In the genomic region with DNA sequence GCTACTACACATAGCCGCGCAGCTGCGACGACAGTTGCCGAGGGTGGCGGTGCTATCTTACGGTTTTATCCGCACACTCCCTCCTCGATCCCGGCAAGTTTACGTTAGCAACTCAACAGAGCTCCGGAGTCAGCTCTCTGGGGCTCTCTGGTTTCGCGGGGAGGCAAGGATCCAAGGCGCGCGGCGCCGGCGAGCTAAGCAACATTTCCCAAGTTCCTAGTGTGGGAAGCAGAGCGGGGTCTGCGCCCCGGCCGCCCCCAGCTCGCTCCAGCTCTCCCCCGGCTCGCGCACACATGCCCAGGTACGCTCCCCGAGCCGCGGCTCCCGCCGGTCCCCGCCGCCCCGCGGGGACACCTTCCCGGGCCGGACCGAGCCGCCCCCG, we compare ENCODE assay signal across 8 mouse cellular contexts. TPM values are rescaled to one million over a fixed set of nuclear protein-coding genes. Genes with fewer than 3 reads are reported as not detected.
DNase-seq lines count a peak whose midpoint lies in the region; ATAC-seq and TF ChIP-seq lines count a peak whose summit lies in the region.

No protein-coding gene starts in this region.

- H3K27me3 ChIP-seq in kidney, adult 2 months (replicated peaks; ENCODE audit: control insufficient read depth, insufficient read depth, low read length), result no peaks in the 10 kb centered on the region
- no peaks in the 10 kb centered on the region for H3K27me3 ChIP-seq in G1E (ENCODE audit: insufficient read depth, low read length)

- no peaks in the 10 kb centered on the region for H3K36me3 ChIP-seq in kidney, adult 2 months (ENCODE audit: control insufficient read depth, insufficient read depth, low read length)
- H3K36me3 ChIP-seq in G1E (replicated peaks), result peaks cover 25% of the 10 kb centered on the region

- H3K4me1 ChIP-seq in kidney, adult 2 months (ENCODE audit: control insufficient read depth, insufficient read depth, low read length), result peaks cover 24% of the 10 kb centered on the region
- peaks cover 43% of the 10 kb centered on the region for H3K4me1 ChIP-seq in G1E (ENCODE audit: insufficient read depth, low read depth, low read length)
- peaks cover 13% of the 10 kb centered on the region for H3K4me1 ChIP-seq in embryonic fibroblast, embryonic 13.5 days (ENCODE audit: control insufficient read depth, insufficient read depth, low read length)

- TF ChIP-seq POLR2A in kidney, adult 2 months (IDR thresholded peaks at IDR 0.05; ENCODE audit: low read depth, low read length), result no peak
- TF ChIP-seq POLR2A in embryonic fibroblast, embryonic 13.5 days (IDR thresholded peaks at IDR 0.05; ENCODE audit: low read depth, low read length), result no peak

- H3K9me3 ChIP-seq in G1E (replicated peaks), result no peaks in the 10 kb centered on the region

- no peak for DNase-seq in kidney, adult 2 months
- no peak for DNase-seq in kidney, postnatal 14 days
- DNase-seq in G1E (ENCODE audit: low spot score) (peak; percentile 43), liver (peak; percentile 72)
- peak; percentile 37 for DNase-seq in heart, postnatal 25 days (ENCODE audit: low spot score)
- DNase-seq in naive thymus-derived CD4-positive, alpha-beta T cell, adult 2 months (ENCODE audit: low read depth), result peak; percentile 66
- DNase-seq in thymus, postnatal 4 days, result peak; percentile 73

- intact Hi-C loops in heart, postnatal 25 days (cut with DNase I), result loop anchor here (1.0 to 5.0 kb wide), 3 partner anchors 8 to 196 kb away; no protein-coding TSS in a partner anchor

- peak overlapping the region; percentile 100 for H3K27ac ChIP-seq in kidney, adult 2 months (ENCODE audit: insufficient read depth, low read depth, low read length)
- H3K27ac ChIP-seq in embryonic fibroblast, embryonic 13.5 days (ENCODE audit: insufficient read depth, low read length), result peak overlapping the region; percentile 99

- peak overlapping the region; percentile 98 for H3K4me3 ChIP-seq in kidney, adult 2 months (ENCODE audit: insufficient read depth, low read depth, low read length)
- H3K4me3 ChIP-seq in G1E (ENCODE audit: low read depth, low read length), result peak overlapping the region; percentile 90
- H3K4me3 ChIP-seq in embryonic fibroblast, embryonic 13.5 days (ENCODE audit: insufficient read depth, low read length), result peak overlapping the region; percentile 92

- under 1% methylated on average over 43 of the region's 43 CpGs for WGBS in kidney, adult 2 months

- ATAC-seq in G1E (ENCODE audit: extremely low read depth, insufficient number of reproducible peaks, low FRiP score, poor library complexity, severe bottlenecking), result peak; percentile 15; the same call in 1 of the 2 replicates

- no peak for TF ChIP-seq CTCF in kidney, adult 2 months (conservative IDR thresholded peaks at IDR 0.05; ENCODE audit: insufficient read depth, insufficient read length, low read depth, low read length)
- no peak for TF ChIP-seq CTCF in G1E (IDR thresholded peaks at IDR 0.05; ENCODE audit: low read depth, low read length)
- no peak for TF ChIP-seq CTCF in embryonic fibroblast, embryonic 13.5 days (IDR thresholded peaks at IDR 0.05; ENCODE audit: borderline replicate concordance, insufficient read depth, low read length)

RNA-seq across cellular contexts. Expression of gene Myom1, which starts 0.7 kb away (rescaled TPM):
- polyA plus RNA-seq in kidney, adult 2 months (2012; rRNA removed), result 2.8 and 4.3 TPM in 2 replicates
- total RNA-seq in G1E (2014; fragmentation: Nextera tagmentation) (1.2 and 1.6 TPM in 2 replicates), G1E (2017) (0.71 and 1.0 TPM in 2 replicates)
- 0.11 and 0.25 TPM in 2 replicates for polyA plus RNA-seq in G1E (2012)
- 8.7 and 20.3 TPM in 2 replicates for polyA plus RNA-seq in embryonic fibroblast, embryonic 13.5 days (2011; ENCODE audit: insufficient read length, low read depth, missing spikeins)
- 1,000 to 10,000 TPM; 1,192 to 1,218 TPM for total RNA-seq in heart, postnatal 25 days (2021)

RNA-seq across cellular contexts. Expression of gene Myl12a, which starts 1.0 kb away (rescaled TPM):
- polyA plus RNA-seq in kidney, adult 2 months (2012; rRNA removed), result 119 and 160 TPM in 2 replicates
- total RNA-seq in G1E (2014; fragmentation: Nextera tagmentation), result 145 and 148 TPM in 2 replicates
- total RNA-seq in G1E (2017), result 222 and 225 TPM in 2 replicates
- polyA plus RNA-seq in G1E (2012), result 52.1 and 76.2 TPM in 2 replicates
- 1,052 and 1,239 TPM in 2 replicates for polyA plus RNA-seq in embryonic fibroblast, embryonic 13.5 days (2011; ENCODE audit: insufficient read length, low read depth, missing spikeins)
- total RNA-seq in heart, postnatal 25 days (2021), result 100 to 1,000 TPM; 944 to 988 TPM

Comparison
In these comparisons a context has a peak if more than half of its experiments do, and no peak if none do; other contexts are left out.
1. DNase-seq: peak in G1E (single experiment), heart, postnatal 25 days (single experiment), liver (single experiment), naive thymus-derived CD4-positive, alpha-beta T cell, adult 2 months (single experiment) and thymus, postnatal 4 days (single experiment); none in kidney, adult 2 months (single experiment) and kidney, postnatal 14 days (single experiment).
2. Peak in every context shown above with its lines, with median percentiles within 50 percentile points of each other: H3K4me3 ChIP-seq.